Mouse (Mus musculus) bone marrow macrophage, adult 2 months (primary cell): ENCODE results near the gene Ndufv3. TPM values are rescaled to one million over a fixed set of nuclear protein-coding genes. Genes with fewer than 3 reads are reported as not detected.
A peak's percentile ranks its signal among the peaks of the same experiment; 100 is the strongest.
"Not testable (repeated sequence)": the region's sequence is repeated elsewhere in the genome, so short reads cannot be mapped to it uniquely, and the experiment has no call there.

ENCODE experiments used
- H3K27ac ChIP-seq: 2 replicates; pipeline ENCODE4 v1.5.1; 2012; ENCODE audit warnings: low read depth, low read length; ENCODE audit not compliant: insufficient read depth
- H3K4me1 ChIP-seq: 2 replicates; pipeline ENCODE4 v1.6.1; 2012; ENCODE audit warnings: low read length; ENCODE audit not compliant: control insufficient read depth, insufficient read depth
- H3K4me3 ChIP-seq: 2 replicates; pipeline ENCODE4 v1.5.1; 2012; ENCODE audit warnings: mild to moderate bottlenecking, low read length, moderate library complexity; ENCODE audit not compliant: insufficient read depth
- CTCF ChIP-seq: IDR thresholded peaks from 2 replicates; pipeline ENCODE4 v1.5.1; 2012; ENCODE audit warnings: low read depth, mild to moderate bottlenecking, low read length, moderate library complexity
- POLR2A ChIP-seq: IDR thresholded peaks from 2 replicates; pipeline ENCODE4 v1.6.1; 2012; ENCODE audit warnings: mild to moderate bottlenecking, low read depth, low read length, borderline replicate concordance
- polyA plus RNA-seq: library from polyadenylated mRNA; stranded (reverse); fragments of >200 nt; gene quantifications from 2 replicates; pipeline ENCODE4 v1.2.4, GENCODE M21; 2012; ENCODE audit not compliant: missing spikeins, insufficient read depth, insufficient read length

Ndufv3 gene
- polyA plus RNA-seq, 1 experiment: 132 TPM

- H3K27ac ChIP-seq: no peak overlapping the region
- H3K4me1 ChIP-seq: no peaks in the 10 kb centered on the region
- TF ChIP-seq POLR2A: no peak
- TF ChIP-seq CTCF: no peak
- no peak overlapping the region for H3K4me3 ChIP-seq
These were observed 29.5 kb downstream of the Ndufv3 start for GRCm38 (mm10) chr17:31549389-31549788.

GRCm38 (mm10) chr17:31552601-31553000 lies 32.7 kb downstream of the Ndufv3 start:
- H3K4me3 ChIP-seq, H3K27ac ChIP-seq: not testable (repeated sequence)
- peaks cover 12% of the 10 kb centered on the region for H3K4me1 ChIP-seq

GRCm38 (mm10) chr17:31556253-31556652 lies 36.3 kb downstream of the Ndufv3 start:
- TF ChIP-seq POLR2A (no peak), CTCF (no peak)
- no peak overlapping the region for H3K4me3 ChIP-seq
- H3K4me1 ChIP-seq: peaks cover 28% of the 10 kb centered on the region

GRCm38 (mm10) chr17:31557124-31557880 lies 37.4 kb downstream of the Ndufv3 start:
- H3K27ac ChIP-seq: peak overlapping the region; percentile 69
- H3K4me1 ChIP-seq: peaks cover 28% of the 10 kb centered on the region
- H3K4me3 ChIP-seq: peak overlapping the region; percentile 68

More at GRCm38 (mm10) chr17:31556253-31556652, 36.3 kb downstream of the Ndufv3 start:
- no peak overlapping the region for H3K27ac ChIP-seq

GRCm38 (mm10) chr17:31557947-31558542 lies 38.1 kb downstream of the Ndufv3 start:
- peaks cover 28% of the 10 kb centered on the region for H3K4me1 ChIP-seq
- H3K4me3 ChIP-seq: peak overlapping the region; percentile 68
- TF ChIP-seq CTCF: no peak
- TF ChIP-seq POLR2A: no peak
- peak overlapping the region; percentile 69 for H3K27ac ChIP-seq

More at GRCm38 (mm10) chr17:31557124-31557880, 37.4 kb downstream of the Ndufv3 start:
- TF ChIP-seq CTCF: no peak
- no peak for TF ChIP-seq POLR2A

GRCm38 (mm10) chr17:31559021-31559789 lies 39.3 kb downstream of the Ndufv3 start:
- peak overlapping the region; percentile 69 for H3K27ac ChIP-seq
- TF ChIP-seq CTCF: no peak
- TF ChIP-seq POLR2A: no peak
- H3K4me1 ChIP-seq: peaks cover 28% of the 10 kb centered on the region
- H3K4me3 ChIP-seq: no peak overlapping the region

- Histone ChIP-seq H3K4me1 (peaks cover 22% of the 10 kb centered on the region), H3K27ac (peak overlapping the region; percentile 85), H3K4me3 (peak overlapping the region; percentile 82)
- TF ChIP-seq POLR2A: no peak
- TF ChIP-seq CTCF: no peak
These were observed 43.7 kb downstream of the Ndufv3 start for GRCm38 (mm10) chr17:31563632-31564014.

- H3K4me3 ChIP-seq: peak within 1 kb of the TSS; percentile 88
These were observed 44.3 kb downstream of the Ndufv3 start, which contains the start of gene Pknox1 for GRCm38 (mm10) chr17:31564015-31564857. Gene Pknox1, plus strand, starts transcription at chr17:31564734.

GRCm38 (mm10) chr17:31564858-31565140 lies 44.9 kb downstream of the Ndufv3 start:
- no peak for TF ChIP-seq POLR2A
- no peak for TF ChIP-seq CTCF
- H3K4me3 ChIP-seq: peak overlapping the region; percentile 88
- peak overlapping the region; percentile 44 for H3K27ac ChIP-seq
- peaks cover 19% of the 10 kb centered on the region for H3K4me1 ChIP-seq

More at GRCm38 (mm10) chr17:31564015-31564857, 44.3 kb downstream of the Ndufv3 start, which contains the start of gene Pknox1:
- Histone ChIP-seq H3K4me1 (peaks cover 20% of the 10 kb centered on the region), H3K27ac (peak within 1 kb of the TSS; percentile 85)
- TF ChIP-seq CTCF (no peak), POLR2A (no peak)
